Mouse (Mus musculus) CH12.LX (cell line): Measurements from ENCODE around the gene Pou3f3. TPM values are rescaled to one million over a fixed set of nuclear protein-coding genes. Genes with fewer than 3 reads are reported as not detected.

Experiments
- DNase-seq: peaks from one replicate; pipeline ENCODE4 v3.0.0-alpha.2; 2013; ENCODE audit errors: extremely low read depth
- H3K27ac ChIP-seq: 2 replicates; pipeline ENCODE4 v1.5.1; 2012; ENCODE audit warnings: low read depth, mild to moderate bottlenecking, control low read depth, moderate library complexity; ENCODE audit not compliant: insufficient read depth
- H3K27me3 ChIP-seq: replicated peaks from 2 replicates; pipeline ENCODE3; 2012; ENCODE audit warnings: inconsistent platforms
- H3K36me3 ChIP-seq, 2 experiments: replicated peaks in 1 of 2; 2 replicates each; pipeline versions ENCODE3 to v1.6.1; 2012; ENCODE audit warnings: inconsistent platforms in 1 of 2, low read length in 1 of 2, mild to moderate bottlenecking in 1 of 2, mixed read lengths in 1 of 2, moderate library complexity in 1 of 2; ENCODE audit not compliant: control insufficient read depth in 1 of 2, insufficient read depth in 1 of 2
- H3K4me1 ChIP-seq, 2 experiments: 2 replicates each; pipeline ENCODE4 v1.6.1; 2012; ENCODE audit warnings: inconsistent platforms in 1 of 2, moderate library complexity in 1 of 2; ENCODE audit not compliant: insufficient read depth in 2 of 2, control insufficient read depth in 1 of 2
- H3K4me2 ChIP-seq: 2 replicates; pipeline ENCODE4 v1.6.1; 2012; ENCODE audit warnings: low read depth, mild to moderate bottlenecking, control low read depth; ENCODE audit not compliant: poor library complexity, insufficient read depth, severe bottlenecking
- H3K4me3 ChIP-seq, 3 experiments: fragments of 150-350 bp in 1 of 3; sonication (generic) in 1 of 3; replicated peaks in 1 of 3; 2 replicates each; pipeline versions ENCODE3 to v1.5.1; 2011 to 2012; ENCODE audit warnings: low read depth in 2 of 3, low read length in 2 of 3, mild to moderate bottlenecking in 2 of 3, moderate library complexity in 2 of 3, control low read depth in 1 of 3, improper control_type of control experiment in 1 of 3, inconsistent platforms in 1 of 3, mixed read lengths in 1 of 3; ENCODE audit not compliant: poor library complexity in 1 of 3
- H3K79me2 ChIP-seq: replicated peaks from 2 replicates; pipeline ENCODE4 v1.6.1; 2012; ENCODE audit warnings: mild to moderate bottlenecking, moderate library complexity; ENCODE audit not compliant: control insufficient read depth, poor library complexity, insufficient read depth, severe bottlenecking; ENCODE audit errors: extremely low read depth
- H3K9ac ChIP-seq: 2 replicates; pipeline ENCODE4 v1.6.1; 2012; ENCODE audit warnings: low read depth, mild to moderate bottlenecking, control low read depth, moderate library complexity; ENCODE audit not compliant: insufficient read depth
- H3K9me3 ChIP-seq: replicated peaks from 2 replicates; pipeline ENCODE3; 2012; ENCODE audit warnings: low read length, inconsistent platforms, mixed read lengths
- BHLHE40 ChIP-seq: IDR thresholded peaks from 2 replicates; pipeline ENCODE4 v1.6.1; 2011; ENCODE audit warnings: mild to moderate bottlenecking, low read depth, low read length, improper control_type of control experiment
- CHD2 ChIP-seq: IDR thresholded peaks from 2 replicates; pipeline ENCODE4 v1.6.1; 2011; ENCODE audit warnings: low read length, improper control_type of control experiment
- CTCF ChIP-seq, 2 experiments: IDR thresholded peaks in 1 of 2; conservative IDR thresholded peaks in 1 of 2; 2 replicates each; pipeline ENCODE4 v1.5.1; 2011 to 2012; ENCODE audit warnings: low read depth in 2 of 2, low read length in 2 of 2, improper control_type of control experiment in 1 of 2, inconsistent platforms in 1 of 2, mild to moderate bottlenecking in 1 of 2, moderate library complexity in 1 of 2
- ELF1 ChIP-seq: IDR thresholded peaks from 2 replicates; pipeline ENCODE4 v1.6.1; 2014; ENCODE audit warnings: low read depth, mild to moderate bottlenecking, inconsistent platforms, low read length, improper control_type of control experiment
- EP300 ChIP-seq: IDR thresholded peaks from 2 replicates; pipeline ENCODE4 v1.6.1; 2011; ENCODE audit warnings: low read length, improper control_type of control experiment
- GABPA ChIP-seq: IDR thresholded peaks from 2 replicates; pipeline ENCODE4 v1.6.1; 2012; ENCODE audit warnings: low read depth, low read length, improper control_type of control experiment, inconsistent platforms; ENCODE audit not compliant: insufficient replicate concordance
- IRF4 ChIP-seq: IDR thresholded peaks from 2 replicates; pipeline ENCODE4 v1.6.1; 2014; ENCODE audit warnings: low read depth, mild to moderate bottlenecking, inconsistent platforms, low read length, improper control_type of control experiment
- JUN ChIP-seq: IDR thresholded peaks from 2 replicates; pipeline ENCODE4 v1.6.1; 2011; ENCODE audit warnings: low read depth, mild to moderate bottlenecking, low read length, improper control_type of control experiment, moderate library complexity; ENCODE audit not compliant: insufficient read depth
- JUND ChIP-seq: conservative IDR thresholded peaks from 2 replicates; pipeline ENCODE4 v1.6.1; 2011; ENCODE audit warnings: low read depth, low read length, improper control_type of control experiment
- KAT2A ChIP-seq: IDR thresholded peaks from 2 replicates; pipeline ENCODE4 v1.6.1; 2012; ENCODE audit warnings: low read length, improper control_type of control experiment, inconsistent platforms; ENCODE audit not compliant: insufficient replicate concordance
- MAX ChIP-seq: IDR thresholded peaks from 2 replicates; pipeline ENCODE4 v1.6.1; 2011; ENCODE audit warnings: low read length, improper control_type of control experiment
- MXI1 ChIP-seq: IDR thresholded peaks from 2 replicates; pipeline ENCODE4 v1.6.1; 2011; ENCODE audit warnings: mild to moderate bottlenecking, low read depth, low read length, improper control_type of control experiment
- MYC ChIP-seq: IDR thresholded peaks from 2 replicates; pipeline ENCODE4 v1.6.1; 2011; ENCODE audit warnings: low read depth, mild to moderate bottlenecking, improper control_type of control experiment, low read length
- NRF1 ChIP-seq: IDR thresholded peaks from 2 replicates; pipeline ENCODE4 v1.6.1; 2014; ENCODE audit warnings: low read depth, mild to moderate bottlenecking, inconsistent platforms, low read length, improper control_type of control experiment, moderate library complexity
- PAX5 ChIP-seq: IDR thresholded peaks from 2 replicates; pipeline ENCODE4 v1.6.1; 2012; ENCODE audit warnings: low read length, inconsistent platforms, mixed read lengths
- POLR2AphosphoS2 ChIP-seq: IDR thresholded peaks from 2 replicates; pipeline ENCODE4 v1.6.1; 2011; ENCODE audit warnings: low read depth, low read length, improper control_type of control experiment
- SIN3A ChIP-seq: IDR thresholded peaks from 2 replicates; pipeline ENCODE4 v1.6.1; 2012; ENCODE audit warnings: low read length, improper control_type of control experiment, inconsistent platforms
- TCF12 ChIP-seq: IDR thresholded peaks from 2 replicates; pipeline ENCODE4 v1.6.1; 2014; ENCODE audit warnings: low read depth, mild to moderate bottlenecking, inconsistent platforms, low read length, improper control_type of control experiment
- USF1 ChIP-seq: IDR thresholded peaks from 2 replicates; pipeline ENCODE4 v1.6.1; 2014; ENCODE audit warnings: low read depth, mild to moderate bottlenecking, inconsistent platforms, low read length, improper control_type of control experiment
- USF2 ChIP-seq: conservative IDR thresholded peaks from 2 replicates; pipeline ENCODE4 v1.6.1; 2011; ENCODE audit warnings: low read depth, low read length, improper control_type of control experiment
- ZC3H11A ChIP-seq: IDR thresholded peaks from 2 replicates; pipeline ENCODE4 v1.6.1; 2012; ENCODE audit warnings: low read depth, mild to moderate bottlenecking, inconsistent platforms, low read length, improper control_type of control experiment
- ZMIZ1 ChIP-seq: IDR thresholded peaks from 2 replicates; pipeline ENCODE4 v1.6.1; 2012; ENCODE audit warnings: low read depth, mild to moderate bottlenecking, inconsistent platforms, low read length, improper control_type of control experiment
- dilution Hi-C: fragments of 300-500 bp; cut with MboI; formaldehyde crosslinking; loops from 2 replicates; pipeline ENCODE4 v1.14.3; 2020; ENCODE audit warnings: low sequenced_read_pairs; ENCODE audit not compliant: extremely low pct_unique_long_range_greater_than_20kb, extremely low pct_ligation_motif_present
- in situ Hi-C: fragments of 300-500 bp; cut with MboI; formaldehyde crosslinking; loops from 3 replicates; pipeline ENCODE4 v1.14.3; 2019; ENCODE audit warnings: low sequenced_read_pairs, low pct_ligation_motif_present, low pct_unique_long_range_greater_than_20kb, mixed read lengths
- polyA plus RNA-seq: library from polyadenylated mRNA; unstranded; fragments of >175 nt; gene quantifications from 2 replicates; pipeline ENCODE4 v1.2.1, GENCODE M21; 2012; ENCODE audit warnings: low read depth; ENCODE audit not compliant: insufficient read length
- total RNA-seq, 2 experiments: library from RNA; depleted of rRNA; stranded (reverse); fragments of 300-350 nt in 1 of 2; fragments of >200 nt in 1 of 2; gene quantifications; 2 replicates each; pipeline ENCODE4 v1.2.3; 2012 to 2014

Gene Pou3f3
- total and polyA plus RNA-seq, 3 experiments, result not detected

DNA sequence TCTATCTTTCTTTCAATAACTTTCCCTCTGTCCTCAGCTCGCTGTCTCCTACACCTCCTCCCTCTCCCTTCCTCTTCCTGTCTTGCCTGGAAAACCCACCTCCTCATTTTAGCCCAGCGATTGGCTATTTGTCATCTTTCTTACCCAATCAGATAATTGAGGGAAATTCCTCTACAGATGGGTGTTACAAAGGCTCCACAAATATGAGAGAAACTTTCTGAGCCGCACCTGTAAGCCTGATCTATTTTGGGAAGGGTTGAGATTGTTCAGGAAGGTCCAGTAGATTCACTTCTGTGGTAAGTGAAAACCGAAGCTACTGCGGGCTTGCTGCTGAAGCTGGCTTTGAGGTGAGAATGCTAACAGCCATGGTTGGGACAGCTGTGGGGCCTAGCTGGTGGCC, 31.6 kb downstream of the Pou3f3 start:
- dilution Hi-C loops, result no loop called here
- Histone ChIP-seq H3K9me3 (no peaks in the 10 kb centered on the region), H3K36me3 (no peaks in the 10 kb centered on the region), H3K9ac (no peak overlapping the region), H3K79me2 (no peaks in the 10 kb centered on the region), H3K4me2 (peak overlapping the region; percentile 5; the same call in 1 of the 2 replicates), H3K27me3 (no peaks in the 10 kb centered on the region), H3K4me3 (peak overlapping the region in 1 of 3 experiments; percentile 48), H3K4me1 (no peaks in the 10 kb centered on the region), H3K27ac (no peak overlapping the region)
- in situ Hi-C loops, result no loop called here
- peak; percentile 41 for DNase-seq
- TF ChIP-seq CTCF (conservative IDR thresholded peaks at IDR 0.05 in 1 of 2, IDR thresholded peaks at IDR 0.05 in 1 of 2; ENCODE audit: low read depth in 2 of 2, low read length in 2 of 2), result no peak
- no peak for TF ChIP-seq JUND
- no peak for TF ChIP-seq ZMIZ1
- no peak for TF ChIP-seq BHLHE40
- TF ChIP-seq PAX5, result no peak
- TF ChIP-seq MAX, result no peak
- no peak for TF ChIP-seq JUN
- no peak for TF ChIP-seq IRF4
- no peak for TF ChIP-seq CHD2
- no peak for TF ChIP-seq NRF1
- TF ChIP-seq GABPA, result no peak

DNA sequence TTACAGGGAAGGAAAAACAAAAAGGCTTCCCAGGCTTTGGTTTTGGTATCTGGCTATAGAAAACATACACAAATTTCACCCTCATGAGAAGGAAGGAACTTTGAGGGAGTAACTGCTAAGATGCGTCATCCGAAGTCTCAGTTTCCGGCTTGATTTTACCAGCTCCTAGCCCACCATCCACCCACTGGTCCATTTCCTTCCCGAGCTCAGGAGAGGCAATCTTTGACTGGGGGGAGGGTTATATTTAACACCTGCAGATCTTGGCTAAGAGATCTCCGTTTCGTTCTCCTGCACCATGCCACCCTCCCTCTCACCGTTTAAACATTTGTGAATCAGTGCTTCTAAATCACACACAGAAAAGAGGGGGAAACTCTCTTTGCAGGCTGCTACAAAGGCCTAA, 32.1 kb downstream of the Pou3f3 start:
- Histone ChIP-seq H3K36me3 (no peaks in the 10 kb centered on the region), H3K79me2 (no peaks in the 10 kb centered on the region), H3K4me2 (no peak overlapping the region), H3K9ac (no peak overlapping the region), H3K27me3 (no peaks in the 10 kb centered on the region), H3K4me1 (no peaks in the 10 kb centered on the region), H3K27ac (no peak overlapping the region), H3K4me3 (peak overlapping the region in 1 of 3 experiments; percentile 48), H3K9me3 (no peaks in the 10 kb centered on the region)
- no peak for TF ChIP-seq MXI1
- TF ChIP-seq USF2, result no peak
- TF ChIP-seq GABPA, result no peak
- no peak for TF ChIP-seq POLR2AphosphoS2
- no peak for TF ChIP-seq KAT2A
- no peak for TF ChIP-seq CTCF (conservative IDR thresholded peaks at IDR 0.05 in 1 of 2, IDR thresholded peaks at IDR 0.05 in 1 of 2; ENCODE audit: low read depth in 2 of 2, low read length in 2 of 2)
- TF ChIP-seq ZC3H11A, result no peak
- TF ChIP-seq MYC, result no peak
- TF ChIP-seq TCF12, result no peak
- TF ChIP-seq USF1, result no peak
- TF ChIP-seq EP300, result no peak
- no peak for TF ChIP-seq ELF1
- no peak for TF ChIP-seq SIN3A
- in situ Hi-C loops, result no loop called here
- no peak for DNase-seq
- dilution Hi-C loops, result no loop called here
